Mouse (Mus musculus): ENCODE data around the gene Sla2.
"Not testable (repeated sequence)": the region's sequence is repeated elsewhere in the genome, so short reads cannot be mapped to it uniquely, and the experiment has no call there.

Gene Sla2

GRCm38 (mm10) chr2:156887017-156887416 is at the start of gene Sla2:
Gene Sla2, minus strand, starts transcription at chr2:156887192.
- no peak for DNase-seq (ENCODE audit: low spot score in 2 of 2)

- DNase-seq (ENCODE audit: low spot score in 2 of 2): no peak
Observed at GRCm38 (mm10) chr2:156935005-156935404, 48.0 kb upstream of the Sla2 start.

GRCm38 (mm10) chr2:156933426-156933825 is 46.4 kb upstream of the Sla2 start:
- no peak for DNase-seq (ENCODE audit: low spot score in 2 of 2)

- no peak for DNase-seq (ENCODE audit: low spot score in 2 of 2)
Observed at GRCm38 (mm10) chr2:156931421-156931820, 44.4 kb upstream of the Sla2 start.

- no peak for DNase-seq (ENCODE audit: low spot score in 2 of 2)
Observed at GRCm38 (mm10) chr2:156930549-156930948, 43.6 kb upstream of the Sla2 start.

- no peak for DNase-seq (ENCODE audit: low spot score in 2 of 2)
Observed at GRCm38 (mm10) chr2:156929519-156930120, 42.6 kb upstream of the Sla2 start.

GRCm38 (mm10) chr2:156928606-156929005 is 41.6 kb upstream of the Sla2 start:
- no peak for DNase-seq (ENCODE audit: low spot score in 2 of 2)

GRCm38 (mm10) chr2:156927663-156928062 is 40.7 kb upstream of the Sla2 start:
- no peak for DNase-seq (ENCODE audit: low spot score in 2 of 2)

- DNase-seq (ENCODE audit: low spot score in 2 of 2): not testable (repeated sequence)
Observed at GRCm38 (mm10) chr2:156925611-156926010, 38.6 kb upstream of the Sla2 start.

- DNase-seq (ENCODE audit: low spot score in 2 of 2): not testable (repeated sequence)
Observed at GRCm38 (mm10) chr2:156925075-156925474, 38.1 kb upstream of the Sla2 start.

GRCm38 (mm10) chr2:156924210-156924898 is 37.4 kb upstream of the Sla2 start:
- no peak for DNase-seq (ENCODE audit: low spot score in 2 of 2)

GRCm38 (mm10) chr2:156923057-156923456 is 36.1 kb upstream of the Sla2 start:
- DNase-seq (ENCODE audit: low spot score in 2 of 2): no peak

- DNase-seq (ENCODE audit: low spot score in 2 of 2): no peak
Observed at GRCm38 (mm10) chr2:156919796-156920195, 32.8 kb upstream of the Sla2 start.

- not testable (repeated sequence) for DNase-seq (ENCODE audit: low spot score in 2 of 2)
Observed at GRCm38 (mm10) chr2:156919191-156919590, 32.2 kb upstream of the Sla2 start.

- DNase-seq (ENCODE audit: low spot score in 2 of 2): no peak
Observed at GRCm38 (mm10) chr2:156918562-156918961, 31.6 kb upstream of the Sla2 start.

GRCm38 (mm10) chr2:156916419-156917125 is 29.6 kb upstream of the Sla2 start:
- no peak for DNase-seq (ENCODE audit: low spot score in 2 of 2)

- DNase-seq (ENCODE audit: low spot score in 2 of 2): no peak
Observed at GRCm38 (mm10) chr2:156915559-156915958, 28.6 kb upstream of the Sla2 start.

- DNase-seq (ENCODE audit: low spot score in 2 of 2): no peak
Observed at GRCm38 (mm10) chr2:156913191-156913590, 26.2 kb upstream of the Sla2 start.

GRCm38 (mm10) chr2:156905931-156906330 is 18.9 kb upstream of the Sla2 start:
- DNase-seq (ENCODE audit: low spot score in 2 of 2): not testable (repeated sequence)

GRCm38 (mm10) chr2:156904976-156905717 is 18.2 kb upstream of the Sla2 start:
- peak; percentile 38 to 47 for DNase-seq (ENCODE audit: low spot score in 2 of 2)

- DNase-seq (ENCODE audit: low spot score in 2 of 2): no peak
Observed at GRCm38 (mm10) chr2:156903367-156903766, 16.4 kb upstream of the Sla2 start.

GRCm38 (mm10) chr2:156902411-156902810 is 15.4 kb upstream of the Sla2 start:
- DNase-seq (ENCODE audit: low spot score in 2 of 2): not testable (repeated sequence)
